Mouse (Mus musculus): ENCODE results near the gene Cd164. TPM values are rescaled to one million over a fixed set of nuclear protein-coding genes. Genes with fewer than 3 reads are reported as not detected.
A peak's percentile ranks its signal among the peaks of the same experiment; 100 is the strongest.
"Not testable (repeated sequence)": the region's sequence is repeated elsewhere in the genome, so short reads cannot be mapped to it uniquely, and the experiment has no call there.

Cd164 gene
- total RNA-seq, 2 experiments from 2014 or later: 66.5 to 67.8 TPM

GRCm38 (mm10) chr10:41505446-41505845 is 13.8 kb upstream of the Cd164 start:
- not testable (repeated sequence) for H3K27ac ChIP-seq, H3K4me3 ChIP-seq
- peak; percentile 75 for TF ChIP-seq CTCF (IDR thresholded peaks at IDR 0.05)
- intact Hi-C loops (cut with DNase I): loop anchor here (10.0 kb wide), 1 partner anchor 501 kb away; no protein-coding TSS in a partner anchor
- DNase-seq (ENCODE audit: extremely low spot score in 1 of 2, low spot score in 2 of 2): peak in 1 of 2 experiments; percentile 51

- TF ChIP-seq CTCF (IDR thresholded peaks at IDR 0.05): peak; percentile 55
- intact Hi-C loops (cut with DNase I): loop anchor here (10.0 kb wide), 1 partner anchor 504 kb away; no protein-coding TSS in a partner anchor
- H3K4me3 ChIP-seq: no peak overlapping the region
- no peak overlapping the region for H3K27ac ChIP-seq
- no peak for DNase-seq (ENCODE audit: extremely low spot score in 1 of 2, low spot score in 2 of 2)
Measured at GRCm38 (mm10) chr10:41509160-41509559, 10.1 kb upstream of the Cd164 start.

- intact Hi-C loops (cut with DNase I): loop anchor here (10.0 kb wide), 1 partner anchor 780 kb away; no protein-coding TSS in a partner anchor
Measured at GRCm38 (mm10) chr10:41514301-41514700, 4.9 kb upstream of the Cd164 start.

GRCm38 (mm10) chr10:41514921-41515320 is 4.3 kb upstream of the Cd164 start:
- DNase-seq (ENCODE audit: extremely low spot score in 1 of 2, low spot score in 2 of 2): no peak
- no peak overlapping the region for H3K27ac ChIP-seq
- no peak overlapping the region for H3K4me3 ChIP-seq
- TF ChIP-seq CTCF (IDR thresholded peaks at IDR 0.05): no peak
- intact Hi-C loops (cut with DNase I): loop anchor here (5.0 to 10.0 kb wide), 2 partner anchors 213 to 780 kb away; partner anchors contain the start of genes Ak9 and Fig4

More at GRCm38 (mm10) chr10:41514301-41514700, 4.9 kb upstream of the Cd164 start:
- Histone ChIP-seq H3K4me3 (no peak overlapping the region), H3K27ac (no peak overlapping the region)
- no peak for DNase-seq (ENCODE audit: extremely low spot score in 1 of 2, low spot score in 2 of 2)
- no peak for TF ChIP-seq CTCF (IDR thresholded peaks at IDR 0.05)

- intact Hi-C loops (cut with DNase I): loop anchor here (5.0 to 10.0 kb wide), 2 partner anchors 216 to 776 kb away; partner anchors contain the start of genes Ak9 and Fig4
- Histone ChIP-seq H3K27ac (peak overlapping the region; percentile 100), H3K4me3 (peak overlapping the region; percentile 80)
- peak in 1 of 2 experiments; percentile 57 for DNase-seq (ENCODE audit: extremely low spot score in 1 of 2, low spot score in 2 of 2)
- peak; percentile 54 for TF ChIP-seq CTCF (IDR thresholded peaks at IDR 0.05)
Measured at GRCm38 (mm10) chr10:41518508-41518980, 670 bp upstream of the Cd164 start.

GRCm38 (mm10) chr10:41519640-41520409 is 611 bp downstream of the Cd164 start:
- intact Hi-C loops (cut with DNase I): loop anchor here (1.0 to 10.0 kb wide), 6 partner anchors 52 to 775 kb away; partner anchors contain the start of genes Ak9 and Fig4
- DNase-seq (ENCODE audit: extremely low spot score in 1 of 2, low spot score in 2 of 2): peak in 1 of 2 experiments; percentile 38
- H3K27ac ChIP-seq: peak overlapping the region; percentile 100
- TF ChIP-seq CTCF (IDR thresholded peaks at IDR 0.05): no peak
- H3K4me3 ChIP-seq: peak overlapping the region; percentile 80

- DNase-seq (ENCODE audit: extremely low spot score in 1 of 2, low spot score in 2 of 2): no peak
- Histone ChIP-seq H3K27ac (peak overlapping the region; percentile 32; the same call in 1 of the 2 replicates), H3K4me3 (peak overlapping the region; percentile 80)
- TF ChIP-seq CTCF (IDR thresholded peaks at IDR 0.05): no peak
- intact Hi-C loops (cut with DNase I): loop anchor here (5.0 kb wide), 3 partner anchors 52 to 292 kb away; no protein-coding TSS in a partner anchor
Measured at GRCm38 (mm10) chr10:41520410-41520673, 1.1 kb downstream of the Cd164 start.

GRCm38 (mm10) chr10:41523386-41523785 is 4.2 kb downstream of the Cd164 start:
- Histone ChIP-seq H3K27ac (no peak overlapping the region), H3K4me3 (no peak overlapping the region)
- intact Hi-C loops (cut with DNase I): loop anchor here (5.0 kb wide), 3 partner anchors 49 to 289 kb away; no protein-coding TSS in a partner anchor
- no peak for TF ChIP-seq CTCF (IDR thresholded peaks at IDR 0.05)
- no peak for DNase-seq (ENCODE audit: extremely low spot score in 1 of 2, low spot score in 2 of 2)

GRCm38 (mm10) chr10:41525696-41526095 is 6.5 kb downstream of the Cd164 start:
- intact Hi-C loops (cut with DNase I): no loop called here
- no peak for DNase-seq (ENCODE audit: extremely low spot score in 1 of 2, low spot score in 2 of 2)
- no peak overlapping the region for H3K27ac ChIP-seq
- TF ChIP-seq CTCF (IDR thresholded peaks at IDR 0.05): no peak
- H3K4me3 ChIP-seq: no peak overlapping the region

GRCm38 (mm10) chr10:41529972-41530371 is 10.8 kb downstream of the Cd164 start:
- intact Hi-C loops (cut with DNase I): no loop called here
- no peak for DNase-seq (ENCODE audit: extremely low spot score in 1 of 2, low spot score in 2 of 2)
- TF ChIP-seq CTCF (IDR thresholded peaks at IDR 0.05): no peak
- Histone ChIP-seq H3K27ac (no peak overlapping the region), H3K4me3 (no peak overlapping the region)

- intact Hi-C loops (cut with DNase I): no loop called here
- Histone ChIP-seq H3K27ac (no peak overlapping the region), H3K4me3 (no peak overlapping the region)
- no peak for DNase-seq (ENCODE audit: extremely low spot score in 1 of 2, low spot score in 2 of 2)
- no peak for TF ChIP-seq CTCF (IDR thresholded peaks at IDR 0.05)
Measured at GRCm38 (mm10) chr10:41535991-41536390, 16.8 kb downstream of the Cd164 start.

GRCm38 (mm10) chr10:41536714-41537113 is 17.5 kb downstream of the Cd164 start:
- intact Hi-C loops (cut with DNase I): no loop called here
- no peak for TF ChIP-seq CTCF (IDR thresholded peaks at IDR 0.05)
- no peak for DNase-seq (ENCODE audit: extremely low spot score in 1 of 2, low spot score in 2 of 2)
- Histone ChIP-seq H3K4me3 (no peak overlapping the region), H3K27ac (no peak overlapping the region)

Data from left cerebral cortex, adult 2 months (tissue).